Mouse (Mus musculus): ENCODE measurements around the gene Rtf1. TPM values are rescaled to one million over a fixed set of nuclear protein-coding genes. Genes with fewer than 3 reads are reported as not detected.
A peak's percentile ranks its signal among the peaks of the same experiment; 100 is the strongest.

The Rtf1 gene
- polyA plus RNA-seq, 2 experiments, result 32.3 to 33.2 TPM

DNA sequence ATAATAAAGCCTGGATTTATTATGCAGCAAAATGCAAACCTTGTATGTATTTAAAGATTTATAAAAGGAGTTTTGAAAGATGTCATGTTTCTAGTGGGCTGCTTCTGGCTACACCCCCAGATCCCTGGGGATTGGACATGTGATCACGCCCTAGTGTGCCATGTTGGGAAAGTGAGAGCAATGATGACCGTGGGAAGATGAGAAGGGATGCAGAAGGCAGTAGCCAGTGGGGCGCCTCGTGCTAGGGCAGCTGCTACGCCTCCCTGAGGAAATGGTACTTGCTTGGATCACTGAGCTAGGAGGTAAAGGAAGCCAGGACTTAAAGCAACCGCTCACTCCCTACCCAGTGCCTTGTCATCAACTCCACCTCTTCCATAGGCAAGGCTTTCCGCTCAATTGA is 72.7 kb downstream of the Rtf1 start:
- Histone ChIP-seq H3K4me2 (replicated peaks; ENCODE audit: low read depth, low read length, severe bottlenecking) (no peak overlapping the region), H3K27me3 (ENCODE audit: control insufficient read depth, insufficient read depth, low read length) (peaks cover 37% of the 10 kb centered on the region), H3K36me3 (ENCODE audit: control insufficient read depth, insufficient read depth, low read length) (no peaks in the 10 kb centered on the region), H3K4me3 (replicated peaks; ENCODE audit: low read length) (no peak overlapping the region), H3K9me3 (ENCODE audit: control insufficient read depth, low read length) (no peaks in the 10 kb centered on the region), H3K4me1 (ENCODE audit: control insufficient read depth, insufficient read depth, low read length) (peaks cover 13% of the 10 kb centered on the region), H3K9ac (ENCODE audit: low read depth, low read length, severe bottlenecking) (no peak overlapping the region), H3K27ac (replicated peaks; ENCODE audit: low read depth, low read length) (no peak overlapping the region)
- WGBS, result 79% methylated on average over 7 of the region's 7 CpGs
- no peak for TF ChIP-seq POLR2A (IDR thresholded peaks at IDR 0.05; ENCODE audit: borderline replicate concordance, extremely low read depth, insufficient read depth, insufficient read length)
- ATAC-seq (ENCODE audit: low FRiP score, low read depth) (no peak), DNase-seq (ENCODE audit: low spot score) (no peak)

DNA sequence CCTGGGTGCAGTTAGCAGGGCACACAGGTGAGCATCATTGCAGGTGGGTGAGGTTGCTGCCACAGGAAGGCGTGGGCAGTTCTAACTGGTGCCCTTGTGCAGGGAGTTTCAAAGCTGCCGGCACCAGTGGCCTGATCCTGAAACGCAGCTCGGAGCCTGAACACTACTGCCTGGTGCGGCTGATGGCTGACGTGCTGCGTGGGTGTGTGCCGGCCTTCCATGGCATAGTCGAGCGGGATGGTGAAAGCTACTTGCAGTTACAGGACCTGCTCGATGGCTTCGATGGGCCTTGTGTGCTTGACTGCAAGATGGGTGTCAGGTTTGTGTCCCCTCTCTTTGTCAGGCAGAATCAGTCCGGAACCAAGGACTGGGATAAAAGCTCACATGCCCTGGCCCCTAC is 74.4 kb downstream of the Rtf1 start:
- Histone ChIP-seq H3K27me3 (ENCODE audit: control insufficient read depth, insufficient read depth, low read length) (peaks cover 20% of the 10 kb centered on the region), H3K36me3 (ENCODE audit: control insufficient read depth, insufficient read depth, low read length) (no peaks in the 10 kb centered on the region), H3K9me3 (ENCODE audit: control insufficient read depth, low read length) (no peaks in the 10 kb centered on the region), H3K4me3 (replicated peaks; ENCODE audit: low read length) (no peak overlapping the region), H3K4me1 (ENCODE audit: control insufficient read depth, insufficient read depth, low read length) (peaks cover 3% of the 10 kb centered on the region; the same call in 1 of the 2 replicates), H3K9ac (ENCODE audit: low read depth, low read length, severe bottlenecking) (no peak overlapping the region), H3K27ac (replicated peaks; ENCODE audit: low read depth, low read length) (no peak overlapping the region), H3K4me2 (replicated peaks; ENCODE audit: low read depth, low read length, severe bottlenecking) (no peak overlapping the region)
- DNase-seq (ENCODE audit: low spot score) (no peak), ATAC-seq (ENCODE audit: low FRiP score, low read depth) (no peak)
- WGBS, result 76% methylated on average over 13 of the region's 13 CpGs
- no peak for TF ChIP-seq POLR2A (IDR thresholded peaks at IDR 0.05; ENCODE audit: borderline replicate concordance, extremely low read depth, insufficient read depth, insufficient read length)

DNA sequence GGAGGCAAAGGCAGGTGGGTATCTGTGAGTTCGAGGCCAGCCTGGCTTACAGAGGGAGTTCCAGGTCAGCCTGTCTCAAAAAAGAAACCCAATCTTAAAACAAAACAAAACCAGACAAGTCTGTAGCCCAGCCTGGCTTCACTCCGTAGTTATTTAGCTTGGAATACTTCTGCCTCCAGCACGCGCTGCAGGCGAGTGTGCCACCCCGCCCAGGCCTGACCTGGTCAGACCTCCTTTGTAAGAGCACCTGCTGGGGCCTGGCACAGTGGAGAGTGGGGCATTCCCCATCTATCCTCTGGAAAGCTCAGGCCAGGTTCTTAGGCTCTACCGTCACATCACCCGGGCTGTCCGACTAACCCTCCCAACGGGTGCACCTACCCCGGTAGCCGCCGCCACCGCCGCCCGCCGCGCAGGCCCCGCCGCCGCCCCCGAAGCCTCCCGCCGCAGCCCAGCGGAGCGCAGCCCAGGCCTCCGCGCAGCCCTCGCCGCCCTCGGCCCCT is 82.8 kb downstream of the Rtf1 start:
- 5% methylated on average over 23 of the region's 31 CpGs for WGBS
- no peak for TF ChIP-seq POLR2A (IDR thresholded peaks at IDR 0.05; ENCODE audit: borderline replicate concordance, extremely low read depth, insufficient read depth, insufficient read length)
- H3K27me3 ChIP-seq (ENCODE audit: control insufficient read depth, insufficient read depth, low read length), result peaks cover 47% of the 10 kb centered on the region
- peaks cover 9% of the 10 kb centered on the region for H3K4me1 ChIP-seq (ENCODE audit: control insufficient read depth, insufficient read depth, low read length)
- H3K4me3 ChIP-seq (replicated peaks; ENCODE audit: low read length), result peak overlapping the region; percentile 57
- no peaks in the 10 kb centered on the region for H3K36me3 ChIP-seq (ENCODE audit: control insufficient read depth, insufficient read depth, low read length)
- peak overlapping the region; percentile 54 for H3K9ac ChIP-seq (ENCODE audit: low read depth, low read length, severe bottlenecking)
- no peak for DNase-seq (ENCODE audit: low spot score)
- no peaks in the 10 kb centered on the region for H3K9me3 ChIP-seq (ENCODE audit: control insufficient read depth, low read length)
- ATAC-seq (ENCODE audit: low FRiP score, low read depth), result no peak; the same call in 1 of the 2 replicates
- H3K27ac ChIP-seq (replicated peaks; ENCODE audit: low read depth, low read length), result no peak overlapping the region
- peak overlapping the region; percentile 100 for H3K4me2 ChIP-seq (replicated peaks; ENCODE audit: low read depth, low read length, severe bottlenecking)

GRCm38 (mm10) chr2:119758101-119758843 is 83.4 kb downstream of the Rtf1 start:
- Histone ChIP-seq H3K4me1 (ENCODE audit: control insufficient read depth, insufficient read depth, low read length) (peaks cover 9% of the 10 kb centered on the region), H3K9me3 (ENCODE audit: control insufficient read depth, low read length) (no peaks in the 10 kb centered on the region), H3K27ac (replicated peaks; ENCODE audit: low read depth, low read length) (no peak overlapping the region), H3K36me3 (ENCODE audit: control insufficient read depth, insufficient read depth, low read length) (no peaks in the 10 kb centered on the region), H3K4me3 (replicated peaks; ENCODE audit: low read length) (peak overlapping the region; percentile 57), H3K9ac (ENCODE audit: low read depth, low read length, severe bottlenecking) (peak overlapping the region; percentile 54), H3K27me3 (ENCODE audit: control insufficient read depth, insufficient read depth, low read length) (peaks cover 47% of the 10 kb centered on the region), H3K4me2 (replicated peaks; ENCODE audit: low read depth, low read length, severe bottlenecking) (peak overlapping the region; percentile 100)
- TF ChIP-seq POLR2A (IDR thresholded peaks at IDR 0.05; ENCODE audit: borderline replicate concordance, extremely low read depth, insufficient read depth, insufficient read length), result no peak
- ATAC-seq (ENCODE audit: low FRiP score, low read depth), result 0 out of 2 replicates have a peak, but pooled peaks have one; percentile 23
- DNase-seq (ENCODE audit: low spot score), result no peak
- 1% methylated on average over 27 of the region's 77 CpGs for WGBS

GRCm38 (mm10) chr2:119758844-119759835 is 84.3 kb downstream of the Rtf1 start:
- peaks cover 8% of the 10 kb centered on the region for H3K36me3 ChIP-seq (ENCODE audit: control insufficient read depth, insufficient read depth, low read length)
- peaks cover 9% of the 10 kb centered on the region for H3K4me1 ChIP-seq (ENCODE audit: control insufficient read depth, insufficient read depth, low read length)
- peak overlapping the region; percentile 100 for H3K4me2 ChIP-seq (replicated peaks; ENCODE audit: low read depth, low read length, severe bottlenecking)
- H3K27ac ChIP-seq (replicated peaks; ENCODE audit: low read depth, low read length), result no peak overlapping the region
- peak overlapping the region; percentile 54; the same call in 1 of the 2 replicates for H3K9ac ChIP-seq (ENCODE audit: low read depth, low read length, severe bottlenecking)
- ATAC-seq (ENCODE audit: low FRiP score, low read depth), result 0 out of 2 replicates have a peak, but pooled peaks have one; percentile 15
- no peaks in the 10 kb centered on the region for H3K9me3 ChIP-seq (ENCODE audit: control insufficient read depth, low read length)
- no peak for TF ChIP-seq POLR2A (IDR thresholded peaks at IDR 0.05; ENCODE audit: borderline replicate concordance, extremely low read depth, insufficient read depth, insufficient read length)
- peaks cover 47% of the 10 kb centered on the region for H3K27me3 ChIP-seq (ENCODE audit: control insufficient read depth, insufficient read depth, low read length)
- peak overlapping the region; percentile 57 for H3K4me3 ChIP-seq (replicated peaks; ENCODE audit: low read length)
- no peak for DNase-seq (ENCODE audit: low spot score)
- WGBS, result 4% methylated on average over 43 of the region's 44 CpGs

Data from limb, embryonic 14.5 days (tissue).